Mouse (Mus musculus) stomach, postnatal 0 days (tissue): ENCODE measurements around the gene Phactr3. TPM values are rescaled to one million over a fixed set of nuclear protein-coding genes. Genes with fewer than 3 reads are reported as not detected.

Experiments
- ATAC-seq: fragments of 200-750 bp; cut with Nextera tagmentation; 2 replicates; pipeline ENCODE4 v1.8.0; 2017; ENCODE audit not compliant: low FRiP score, low TSS enrichment
- DNase-seq: peaks from one replicate; pipeline ENCODE4 v3.0.0-alpha.2; 2016; ENCODE audit warnings: low spot score
- H3K27ac ChIP-seq: fragments of 300-500 bp; sonication (generic); replicated peaks from 2 replicates; pipeline ENCODE4 v1.5.1; 2014; ENCODE audit warnings: mild to moderate bottlenecking, control low read depth
- H3K27me3 ChIP-seq: fragments of 300-500 bp; sonication (generic); 2 replicates; pipeline ENCODE4 v1.6.1; 2014; ENCODE audit warnings: low read length; ENCODE audit not compliant: control insufficient read depth, insufficient read depth
- H3K36me3 ChIP-seq: fragments of 300-500 bp; sonication (generic); 2 replicates; pipeline ENCODE4 v1.6.1; 2014; ENCODE audit warnings: low read length, mixed read lengths; ENCODE audit not compliant: control insufficient read depth, insufficient read depth
- H3K4me1 ChIP-seq: fragments of 300-500 bp; sonication (generic); replicated peaks from 2 replicates; pipeline ENCODE4 v1.6.1; 2014; ENCODE audit warnings: antibody characterized with exemption; ENCODE audit not compliant: control insufficient read depth, insufficient read depth
- H3K4me2 ChIP-seq: fragments of 300-500 bp; sonication (generic); replicated peaks from 2 replicates; pipeline ENCODE4 v1.6.1; 2014; ENCODE audit warnings: low read depth, mild to moderate bottlenecking, control low read depth, moderate library complexity
- H3K4me3 ChIP-seq: fragments of 300-500 bp; sonication (generic); 2 replicates; pipeline ENCODE4 v1.5.1; 2014; ENCODE audit warnings: low read depth, low read length, control low read depth
- H3K9ac ChIP-seq: fragments of 300-500 bp; sonication (generic); 2 replicates; pipeline ENCODE4 v1.6.1; 2014; ENCODE audit warnings: mild to moderate bottlenecking, low read length, control low read depth, mixed read lengths
- H3K9me3 ChIP-seq: fragments of 300-500 bp; sonication (generic); 2 replicates; pipeline ENCODE4 v1.6.1; 2016; ENCODE audit warnings: low read length; ENCODE audit not compliant: control insufficient read depth
- CTCF ChIP-seq: IDR thresholded peaks from 2 replicates; pipeline ENCODE4 v1.5.1; 2016; ENCODE audit warnings: antibody characterized with exemption, low read depth, mild to moderate bottlenecking, moderate library complexity
- EP300 ChIP-seq: optimal IDR thresholded peaks from 2 replicates; pipeline ENCODE3; 2016; ENCODE audit warnings: antibody characterized with exemption
- WGBS: fragments of 180-500 bp; shearing (Covaris S2); extraction: QIAGEN DNeasy Blood & Tissue Kit; methylation state at CpG from one replicate; pipeline ENCODE4 v1.1.7; 2014; 5-methylcytosine and 5-hydroxymethylcytosine counted together
- polyA plus RNA-seq: library from polyadenylated mRNA; unstranded; fragments of >200 nt; fragmentation: Nextera tagmentation; extraction: Ambion mirVana; gene quantifications from 2 replicates; pipeline ENCODE4 v1.2.1, GENCODE M21; 2015

Phactr3 gene
- polyA plus RNA-seq, 1 experiment from 2014 or later = 1.7 TPM

GRCm38 (mm10) chr2:178192881-178193280 lies 74.1 kb downstream of the Phactr3 start:
- Histone ChIP-seq H3K9ac (no peak overlapping the region), H3K4me2 (no peak overlapping the region), H3K9me3 (no peaks in the 10 kb centered on the region), H3K27ac (no peak overlapping the region), H3K36me3 (no peaks in the 10 kb centered on the region), H3K4me3 (no peak overlapping the region), H3K4me1 (no peaks in the 10 kb centered on the region), H3K27me3 (no peaks in the 10 kb centered on the region)
- 47% methylated on average over 9 of the region's 9 CpGs for WGBS
- no peak for TF ChIP-seq EP300
- no peak for TF ChIP-seq CTCF
- no peak for ATAC-seq
- no peak for DNase-seq

- no peak overlapping the region for H3K4me2 ChIP-seq
- no peak overlapping the region for H3K27ac ChIP-seq
- no peaks in the 10 kb centered on the region for H3K9me3 ChIP-seq
- no peaks in the 10 kb centered on the region for H3K36me3 ChIP-seq
- DNase-seq (no peak), ATAC-seq (no peak)
- H3K9ac ChIP-seq = no peak overlapping the region
- H3K27me3 ChIP-seq = no peaks in the 10 kb centered on the region
- 59% methylated on average over 2 of the region's 2 CpGs for WGBS
- TF ChIP-seq CTCF = no peak
- TF ChIP-seq EP300 = no peak
- H3K4me3 ChIP-seq = no peak overlapping the region
- no peaks in the 10 kb centered on the region for H3K4me1 ChIP-seq
Measured at GRCm38 (mm10) chr2:178193445-178193844, 74.7 kb downstream of the Phactr3 start.

- no peak for DNase-seq
- ATAC-seq = no peak
Measured at GRCm38 (mm10) chr2:178194908-178195307, 76.1 kb downstream of the Phactr3 start.

GRCm38 (mm10) chr2:178196038-178196437 lies 77.3 kb downstream of the Phactr3 start:
- H3K36me3 ChIP-seq = no peaks in the 10 kb centered on the region
- DNase-seq (no peak), ATAC-seq (no peak)
- H3K9ac ChIP-seq = no peak overlapping the region
- no peaks in the 10 kb centered on the region for H3K9me3 ChIP-seq
- H3K4me1 ChIP-seq = no peaks in the 10 kb centered on the region
- no peaks in the 10 kb centered on the region for H3K27me3 ChIP-seq
- TF ChIP-seq EP300 (no peak), CTCF (peak; percentile 14; the same call in 1 of the 2 replicates)
- H3K4me3 ChIP-seq = no peak overlapping the region
- 89% methylated on average over 6 of the region's 6 CpGs for WGBS
- H3K27ac ChIP-seq = no peak overlapping the region
- no peak overlapping the region for H3K4me2 ChIP-seq

More at GRCm38 (mm10) chr2:178194908-178195307, 76.1 kb downstream of the Phactr3 start:
- no peak for TF ChIP-seq EP300
- no peak for TF ChIP-seq CTCF
- Histone ChIP-seq H3K9me3 (no peaks in the 10 kb centered on the region), H3K27me3 (no peaks in the 10 kb centered on the region), H3K9ac (no peak overlapping the region), H3K4me1 (no peaks in the 10 kb centered on the region), H3K4me3 (no peak overlapping the region), H3K27ac (no peak overlapping the region), H3K36me3 (no peaks in the 10 kb centered on the region), H3K4me2 (no peak overlapping the region)
- WGBS = 41% methylated on average over 5 of the region's 5 CpGs

- WGBS = 74% methylated on average over 1 of the region's 1 CpGs
- ATAC-seq = peak; percentile 60
- H3K27ac ChIP-seq = no peak overlapping the region
- no peak overlapping the region for H3K9ac ChIP-seq
- H3K9me3 ChIP-seq = no peaks in the 10 kb centered on the region
- no peak for DNase-seq
- H3K4me2 ChIP-seq = no peak overlapping the region
- H3K36me3 ChIP-seq = no peaks in the 10 kb centered on the region
- TF ChIP-seq EP300 (no peak), CTCF (no peak)
- H3K27me3 ChIP-seq = no peaks in the 10 kb centered on the region
- H3K4me1 ChIP-seq = no peaks in the 10 kb centered on the region
- H3K4me3 ChIP-seq = no peak overlapping the region
Measured at GRCm38 (mm10) chr2:178197542-178197941, 78.8 kb downstream of the Phactr3 start.

GRCm38 (mm10) chr2:178204455-178204854 lies 85.7 kb downstream of the Phactr3 start:
- WGBS = 77% methylated on average over 10 of the region's 10 CpGs

More at GRCm38 (mm10) chr2:178204455-178204854, 85.7 kb downstream of the Phactr3 start:
- no peaks in the 10 kb centered on the region for H3K36me3 ChIP-seq
- no peak overlapping the region for H3K4me2 ChIP-seq
- ATAC-seq (no peak), DNase-seq (no peak)
- no peaks in the 10 kb centered on the region for H3K27me3 ChIP-seq
- TF ChIP-seq CTCF (no peak), EP300 (no peak)
- H3K4me3 ChIP-seq = no peak overlapping the region
- H3K9me3 ChIP-seq = no peaks in the 10 kb centered on the region
- H3K9ac ChIP-seq = no peak overlapping the region
- H3K4me1 ChIP-seq = no peaks in the 10 kb centered on the region
- H3K27ac ChIP-seq = no peak overlapping the region
